Mouse (Mus musculus) telencephalon, adult 2 months (tissue): Measurements from ENCODE around the gene Siva1.

Experiments used
- DNase-seq: peaks from one replicate; pipeline ENCODE4 v3.0.0-alpha.2; 2011; ENCODE audit warnings: low read depth, low spot score

Siva1 gene

GRCm38 (mm10) chr12:112678555-112679026, 34.1 kb downstream of the Siva1 start, which contains the start of gene Zbtb42:
TSS of gene Zbtb42 (plus strand) at chr12:112678828.
- no peak for DNase-seq

GRCm38 (mm10) chr12:112679027-112679996, 34.8 kb downstream of the Siva1 start:
- DNase-seq = no peak

GRCm38 (mm10) chr12:112683351-112683750, 38.9 kb downstream of the Siva1 start:
- no peak for DNase-seq

GRCm38 (mm10) chr12:112688458-112688857, 44.0 kb downstream of the Siva1 start:
- no peak for DNase-seq

GRCm38 (mm10) chr12:112693185-112694126, 49.0 kb downstream of the Siva1 start:
- peak; percentile 88 for DNase-seq

- DNase-seq = no peak
Measured at GRCm38 (mm10) chr12:112694127-112694475, 49.6 kb downstream of the Siva1 start.

- no peak for DNase-seq
Measured at GRCm38 (mm10) chr12:112696806-112697425, 52.4 kb downstream of the Siva1 start.
